Mouse (Mus musculus) stomach, postnatal 0 days (tissue): ENCODE measurements around the gene Syf2. TPM values are rescaled to one million over a fixed set of nuclear protein-coding genes. Genes with fewer than 3 reads are reported as not detected.

Experiments used
- ATAC-seq: fragments of 200-750 bp; cut with Nextera tagmentation; 2 replicates; pipeline ENCODE4 v1.8.0; 2017; ENCODE audit not compliant: low FRiP score, low TSS enrichment
- DNase-seq: peaks from one replicate; pipeline ENCODE4 v3.0.0-alpha.2; 2016; ENCODE audit warnings: low spot score
- H3K27ac ChIP-seq: fragments of 300-500 bp; sonication (generic); replicated peaks from 2 replicates; pipeline ENCODE4 v1.5.1; 2014; ENCODE audit warnings: mild to moderate bottlenecking, control low read depth
- H3K27me3 ChIP-seq: fragments of 300-500 bp; sonication (generic); 2 replicates; pipeline ENCODE4 v1.6.1; 2014; ENCODE audit warnings: low read length; ENCODE audit not compliant: control insufficient read depth, insufficient read depth
- H3K36me3 ChIP-seq: fragments of 300-500 bp; sonication (generic); 2 replicates; pipeline ENCODE4 v1.6.1; 2014; ENCODE audit warnings: low read length, mixed read lengths; ENCODE audit not compliant: control insufficient read depth, insufficient read depth
- H3K4me1 ChIP-seq: fragments of 300-500 bp; sonication (generic); replicated peaks from 2 replicates; pipeline ENCODE4 v1.6.1; 2014; ENCODE audit warnings: antibody characterized with exemption; ENCODE audit not compliant: control insufficient read depth, insufficient read depth
- H3K4me2 ChIP-seq: fragments of 300-500 bp; sonication (generic); replicated peaks from 2 replicates; pipeline ENCODE4 v1.6.1; 2014; ENCODE audit warnings: low read depth, mild to moderate bottlenecking, control low read depth, moderate library complexity
- H3K4me3 ChIP-seq: fragments of 300-500 bp; sonication (generic); 2 replicates; pipeline ENCODE4 v1.5.1; 2014; ENCODE audit warnings: low read depth, low read length, control low read depth
- H3K9ac ChIP-seq: fragments of 300-500 bp; sonication (generic); 2 replicates; pipeline ENCODE4 v1.6.1; 2014; ENCODE audit warnings: mild to moderate bottlenecking, low read length, control low read depth, mixed read lengths
- H3K9me3 ChIP-seq: fragments of 300-500 bp; sonication (generic); 2 replicates; pipeline ENCODE4 v1.6.1; 2016; ENCODE audit warnings: low read length; ENCODE audit not compliant: control insufficient read depth
- CTCF ChIP-seq: IDR thresholded peaks from 2 replicates; pipeline ENCODE4 v1.5.1; 2016; ENCODE audit warnings: antibody characterized with exemption, low read depth, mild to moderate bottlenecking, moderate library complexity
- EP300 ChIP-seq: optimal IDR thresholded peaks from 2 replicates; pipeline ENCODE3; 2016; ENCODE audit warnings: antibody characterized with exemption
- whole genome bisulfite sequencing: fragments of 180-500 bp; shearing (Covaris S2); extraction: QIAGEN DNeasy Blood & Tissue Kit; methylation state at CpG from one replicate; pipeline ENCODE4 v1.1.7; 2014; 5-methylcytosine and 5-hydroxymethylcytosine counted together
- polyA plus RNA-seq: library from polyadenylated mRNA; unstranded; fragments of >200 nt; fragmentation: Nextera tagmentation; extraction: Ambion mirVana; gene quantifications from 2 replicates; pipeline ENCODE4 v1.2.1, GENCODE M21; 2015

The Syf2 gene
- polyA plus RNA-seq, 1 experiment from 2014 or later, result 74.1 TPM

GRCm38 (mm10) chr4:134984555-134984954 is 53.9 kb downstream of the Syf2 start:
- Histone ChIP-seq H3K36me3 (no peaks in the 10 kb centered on the region), H3K4me3 (no peak overlapping the region), H3K9ac (no peak overlapping the region), H3K4me1 (no peaks in the 10 kb centered on the region), H3K27me3 (no peaks in the 10 kb centered on the region), H3K27ac (no peak overlapping the region), H3K9me3 (no peaks in the 10 kb centered on the region), H3K4me2 (no peak overlapping the region)
- DNase-seq, result no peak
- TF ChIP-seq EP300, result no peak
- peak; percentile 60 for TF ChIP-seq CTCF
- WGBS, result 69% methylated on average over 3 of the region's 3 CpGs
- ATAC-seq, result no peak

- Histone ChIP-seq H3K9ac (no peak overlapping the region), H3K4me3 (no peak overlapping the region), H3K27ac (no peak overlapping the region), H3K4me1 (no peaks in the 10 kb centered on the region), H3K27me3 (no peaks in the 10 kb centered on the region), H3K36me3 (no peaks in the 10 kb centered on the region), H3K9me3 (no peaks in the 10 kb centered on the region), H3K4me2 (no peak overlapping the region)
- ATAC-seq, result no peak
- no peak for DNase-seq
- WGBS, result 75% methylated on average over 11 of the region's 11 CpGs
- TF ChIP-seq EP300 (no peak), CTCF (no peak)
Observed at GRCm38 (mm10) chr4:134985626-134986335, 55.1 kb downstream of the Syf2 start.

- Histone ChIP-seq H3K27ac (no peak overlapping the region), H3K4me1 (no peaks in the 10 kb centered on the region), H3K9ac (no peak overlapping the region), H3K9me3 (no peaks in the 10 kb centered on the region), H3K4me2 (no peak overlapping the region), H3K36me3 (no peaks in the 10 kb centered on the region), H3K27me3 (no peaks in the 10 kb centered on the region), H3K4me3 (no peak overlapping the region)
- WGBS, result 35% methylated on average over 4 of the region's 4 CpGs
- ATAC-seq (no peak), DNase-seq (no peak)
- TF ChIP-seq EP300, result no peak
- TF ChIP-seq CTCF, result no peak
Observed at GRCm38 (mm10) chr4:134986336-134986635, 55.6 kb downstream of the Syf2 start.

- H3K4me3 ChIP-seq, result no peak overlapping the region
- 72% methylated on average over 3 of the region's 3 CpGs for WGBS
- DNase-seq (no peak), ATAC-seq (no peak)
- no peaks in the 10 kb centered on the region for H3K36me3 ChIP-seq
- H3K4me1 ChIP-seq, result no peaks in the 10 kb centered on the region
- H3K4me2 ChIP-seq, result no peak overlapping the region
- TF ChIP-seq CTCF (no peak), EP300 (no peak)
- no peak overlapping the region for H3K9ac ChIP-seq
- H3K27me3 ChIP-seq, result no peaks in the 10 kb centered on the region
- H3K27ac ChIP-seq, result no peak overlapping the region
- no peaks in the 10 kb centered on the region for H3K9me3 ChIP-seq
Observed at GRCm38 (mm10) chr4:134986963-134987362, 56.3 kb downstream of the Syf2 start.

Other genes with a start within 250 kb of the Syf2 start
- 1.5 TPM in 2 replicates for gene Man1c1, start 226.6 kb upstream of the Syf2 start, polyA plus RNA-seq
- gene Ldlrap1, start 162.9 kb upstream of the Syf2 start, polyA plus RNA-seq, result 18.8 and 19.5 TPM in 2 replicates
- gene Maco1, start 77.6 kb upstream of the Syf2 start, polyA plus RNA-seq, result 20.8 and 24.1 TPM in 2 replicates
- 0.47 TPM in 2 replicates for gene Rhd, start 66.4 kb upstream of the Syf2 start, polyA plus RNA-seq
- gene Tmem50a, start 15.9 kb upstream of the Syf2 start, polyA plus RNA-seq, result 187 and 193 TPM in 2 replicates
- gene Rsrp1, start 7.3 kb upstream of the Syf2 start, polyA plus RNA-seq, result 278 and 283 TPM in 2 replicates
- 0.13 and 0.25 TPM in 2 replicates for gene Runx3, start 189.8 kb downstream of the Syf2 start, polyA plus RNA-seq